Mouse (Mus musculus): Measurements from ENCODE around the gene Nop2.

Nop2 gene

DNA sequence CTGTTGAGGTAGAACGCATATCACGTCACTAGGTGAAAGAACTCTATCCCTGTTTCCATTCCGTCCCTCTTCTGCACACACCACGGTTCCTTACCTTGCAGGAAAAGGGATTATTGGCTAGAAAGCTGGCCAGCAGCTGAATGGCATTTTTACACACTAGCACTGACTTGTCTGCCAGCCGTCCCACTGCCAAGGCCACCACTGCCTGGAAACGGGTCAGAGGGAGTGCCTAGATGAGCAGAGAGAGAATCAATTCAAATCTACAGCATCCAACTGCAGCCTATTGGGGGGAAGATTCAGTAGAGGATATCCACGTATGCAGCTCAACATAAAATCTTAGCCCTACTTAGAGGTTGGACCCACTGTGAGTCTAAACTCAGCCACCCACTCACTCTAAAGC is 47.9 kb downstream of the Nop2 start:
- DNase-seq, result no peak

DNA sequence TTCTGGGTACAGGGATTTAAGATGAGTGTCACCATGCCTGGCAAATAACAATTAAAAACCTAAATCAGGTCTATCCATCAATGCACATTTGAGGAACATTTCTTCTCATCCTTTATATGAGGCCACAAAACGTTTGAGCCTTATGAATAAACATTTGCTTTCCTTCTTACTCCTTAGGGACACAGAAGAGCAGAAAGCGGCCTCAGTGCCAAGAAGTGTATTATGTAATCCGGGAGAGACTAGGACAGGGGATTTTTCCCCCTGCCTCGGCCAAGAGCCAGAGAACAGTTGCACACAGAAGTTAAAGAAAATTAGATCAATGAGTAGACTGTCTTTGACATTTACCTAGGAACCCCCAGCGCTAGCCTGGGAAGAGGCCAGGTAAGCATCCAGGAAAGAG is 50.4 kb downstream of the Nop2 start:
- no peak for DNase-seq

DNA sequence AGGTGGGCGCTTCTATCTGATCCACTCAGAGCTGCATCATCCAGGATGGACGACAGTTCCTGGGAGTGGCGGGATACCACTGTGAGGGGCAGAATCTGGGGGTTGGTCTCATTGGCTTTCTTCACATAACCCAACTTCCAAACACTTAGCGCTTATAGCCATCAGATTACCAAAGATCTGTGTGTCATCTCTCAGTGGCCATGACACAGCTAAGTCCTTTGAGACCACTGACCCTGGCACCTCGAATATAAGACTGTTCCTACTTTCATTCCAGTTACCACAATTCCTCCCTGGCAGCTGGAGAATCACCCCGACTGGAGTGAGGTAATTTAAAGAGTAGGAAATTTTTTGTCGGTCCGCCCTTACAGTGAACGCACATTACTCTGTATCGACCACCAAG is 54.5 kb downstream of the Nop2 start:
- DNase-seq, result no peak

DNA sequence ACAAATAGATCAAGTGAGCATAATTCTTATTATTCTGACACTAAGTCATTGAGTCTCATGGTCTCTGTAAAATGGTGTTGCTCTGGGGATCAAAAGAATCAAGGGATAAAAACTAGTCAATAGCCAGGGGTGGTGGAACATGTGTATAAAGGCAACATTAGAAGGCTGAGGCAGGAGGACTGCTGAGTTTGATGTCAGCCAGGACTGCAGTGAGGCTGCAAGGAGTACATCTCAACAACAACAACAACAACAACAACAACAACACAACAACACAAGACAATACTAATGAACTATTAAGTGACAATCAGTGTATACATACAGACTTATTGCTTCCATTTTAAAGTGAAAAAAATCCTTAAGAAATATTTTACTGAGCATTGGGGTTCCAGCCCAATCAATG is 59.1 kb downstream of the Nop2 start:
- DNase-seq, result no peak

DNA sequence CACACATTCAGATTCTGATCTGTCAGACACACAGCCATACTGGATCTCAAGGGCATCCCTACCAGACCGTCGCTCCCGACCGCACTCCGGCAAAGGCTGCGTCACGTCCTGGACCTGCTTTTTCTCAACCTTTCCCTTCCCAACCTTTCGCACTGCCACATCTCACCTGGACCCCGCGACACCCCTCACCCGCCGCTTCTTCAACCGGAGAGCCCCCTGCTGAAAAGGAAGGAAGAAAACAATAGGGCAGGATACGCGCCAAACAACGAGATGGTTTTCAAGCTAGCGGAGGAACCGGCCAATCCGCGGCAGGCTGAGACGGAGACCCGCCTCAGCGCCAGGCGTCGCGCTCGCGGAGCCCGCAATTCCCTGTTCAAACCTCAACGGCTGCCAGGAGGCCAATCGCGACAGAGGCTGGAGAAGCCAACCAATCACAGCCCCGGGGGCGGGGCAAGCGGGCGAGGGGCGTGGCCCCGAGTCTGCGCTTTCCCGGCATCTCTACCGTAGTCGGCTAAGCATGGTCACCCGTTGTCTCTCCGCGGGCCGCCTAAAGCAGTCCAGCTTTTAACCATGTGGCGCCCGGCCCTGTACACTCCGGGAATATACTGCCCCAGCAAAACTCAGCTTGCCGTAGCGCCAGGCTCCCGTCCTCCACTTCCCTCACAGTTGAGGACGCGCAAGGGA is 59.8 kb downstream of the Nop2 start, which contains the start of the genes Ncapd2 and Mrpl51:
Ncapd2 (minus strand) TSS at position 370 of the 684 bp plus-strand sequence.
Mrpl51 (plus strand) TSS at position 470 of the 684 bp plus-strand sequence.
- DNase-seq, result peak; percentile 98

DNA sequence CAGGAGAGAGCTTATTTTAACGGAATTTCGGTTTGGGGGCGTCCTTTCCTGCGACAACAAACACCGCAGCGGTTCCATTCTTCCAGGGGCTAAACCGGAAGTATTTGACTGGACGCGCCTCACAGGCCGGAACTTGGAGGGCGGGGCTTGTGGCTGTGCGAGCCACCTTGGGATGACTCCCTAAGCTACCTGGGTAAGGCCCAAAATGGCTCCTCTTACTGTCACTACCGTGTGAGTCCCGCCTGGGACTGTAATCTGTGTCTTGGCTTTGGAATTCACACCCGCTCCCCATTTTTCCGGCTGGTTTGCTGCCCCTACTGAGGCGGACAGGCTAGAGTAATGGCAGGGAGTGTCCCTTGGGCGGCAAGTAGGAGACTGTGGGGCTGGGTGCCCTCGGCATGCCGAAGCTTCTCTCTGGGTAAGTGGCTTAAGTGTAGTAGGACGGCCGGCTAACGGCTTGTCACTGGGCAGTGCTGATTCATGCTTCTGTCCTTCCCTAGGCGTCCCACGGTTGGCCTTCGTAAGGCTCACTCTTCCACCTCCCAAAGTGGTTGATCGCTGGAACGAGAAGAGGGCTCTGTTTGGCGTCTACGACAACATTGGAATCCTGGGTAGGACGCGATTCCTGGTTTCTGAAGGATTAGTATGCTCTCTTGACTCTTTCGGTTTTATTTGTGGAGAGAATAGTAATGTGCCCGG is 60.5 kb downstream of the Nop2 start:
- DNase-seq, result peak; percentile 96

DNA sequence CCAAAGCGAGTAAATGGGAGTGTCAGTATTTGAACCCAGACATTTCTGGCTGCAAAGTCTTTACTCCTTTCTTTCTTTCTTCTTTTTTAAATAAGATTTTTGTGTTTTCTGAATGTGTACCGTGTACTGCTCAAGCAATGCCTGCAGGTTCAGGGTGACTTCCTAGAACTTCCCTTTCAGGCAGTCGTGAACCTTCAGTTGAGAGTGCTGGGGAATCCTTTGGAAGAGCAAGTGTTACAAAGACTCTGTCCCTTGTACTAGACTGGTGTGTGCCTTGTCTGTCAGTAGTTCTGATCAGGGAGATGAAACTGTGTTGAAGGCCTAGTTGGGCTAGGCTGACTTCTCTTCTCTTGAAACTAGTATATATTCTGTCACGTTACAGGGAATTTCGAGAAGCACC is 61.1 kb downstream of the Nop2 start:
- no peak for DNase-seq

DNA sequence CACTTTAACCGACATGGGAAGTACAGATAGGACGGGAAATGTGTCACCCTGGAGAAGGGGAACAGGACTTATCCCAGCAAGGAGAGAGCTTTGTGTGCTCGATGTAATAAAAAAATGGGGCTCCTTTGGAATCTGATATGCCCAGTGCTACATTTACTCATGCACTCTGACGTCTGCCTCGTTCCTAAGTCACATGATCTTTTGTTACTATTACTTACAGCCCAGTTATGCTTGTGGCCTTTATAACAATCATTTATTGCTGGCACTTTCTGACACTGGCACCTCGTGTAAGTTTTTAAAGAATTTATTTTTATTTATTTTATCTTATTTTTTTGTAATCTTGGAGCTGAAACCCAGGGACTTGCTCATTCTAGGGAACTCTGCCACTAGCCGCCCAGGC is 61.7 kb downstream of the Nop2 start:
- no peak for DNase-seq

All from kidney, adult 9 months (tissue).